Mouse (Mus musculus) thymus, adult 2 months (tissue): Measurements from ENCODE around the gene Nfkbiz.

Experiments used
- CTCF ChIP-seq: fragments of 200-500 bp; IDR thresholded peaks from 2 replicates; pipeline ENCODE4 v1.5.1; 2012; ENCODE audit warnings: mild to moderate bottlenecking, control low read depth, low read length, moderate library complexity, borderline replicate concordance; ENCODE audit not compliant: control insufficient read depth, poor library complexity, insufficient read depth; ENCODE audit errors: extremely low read depth
- POLR2A ChIP-seq: fragments of 200-500 bp; IDR thresholded peaks from 2 replicates; pipeline ENCODE4 v1.6.1; 2012; ENCODE audit warnings: mild to moderate bottlenecking, low read length, control low read depth, moderate library complexity; ENCODE audit not compliant: control insufficient read depth, poor library complexity, insufficient read depth; ENCODE audit errors: extremely low read depth

- TF ChIP-seq CTCF (no peak), POLR2A (no peak)
These were observed 23.2 kb downstream of the Nfkbiz start for GRCm38 (mm10) chr16:55815466-55815865.
